Mouse (Mus musculus) c-Kit-positive CD71-negative TER-119-negative erythroid progenitor cells, embryonic 14.5 days (primary cell): ENCODE results near the gene Gm10334.
"Not testable (repeated sequence)": the region's sequence is repeated elsewhere in the genome, so short reads cannot be mapped to it uniquely, and the experiment has no call there.

Source experiments
- DNase-seq: peaks from one replicate; pipeline ENCODE4 v3.0.0-alpha.2; 2013; ENCODE audit warnings: low read depth

Gm10334 gene

DNA sequence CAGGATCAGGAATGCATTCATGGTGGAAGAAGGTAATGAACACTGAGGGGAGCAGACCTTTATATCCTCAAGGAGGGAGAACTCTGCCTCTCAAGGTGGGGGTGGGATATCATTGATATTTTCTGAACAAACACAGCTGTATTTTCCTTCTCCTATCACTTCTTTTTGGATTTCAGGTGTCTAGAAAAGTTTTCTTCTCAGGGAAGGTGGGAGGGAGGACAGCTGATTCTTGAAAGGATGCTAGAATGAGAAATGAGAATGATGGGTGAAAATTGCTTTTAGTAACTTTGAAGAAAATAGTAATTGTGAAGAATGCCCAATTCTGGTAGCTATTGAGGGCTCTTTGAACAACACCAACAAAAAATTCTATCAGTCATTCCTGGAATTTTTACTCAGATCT is at the start of gene Gm10334:
TSS of gene Gm10334 (minus strand) at position 101 of the 400 bp plus-strand sequence.
- not testable (repeated sequence) for DNase-seq

GRCm38 (mm10) chr6:41458632-41459031 is 12.7 kb upstream of the Gm10334 start, which contains the start of gene Prss1:
Prss1 (plus strand) TSS chr6:41458932.
- not testable (repeated sequence) for DNase-seq

- not testable (repeated sequence) for DNase-seq
These were observed 3.7 kb downstream of the Gm10334 start for GRCm38 (mm10) chr6:41442261-41442660.
